Mouse (Mus musculus): ENCODE data around the gene Qsox1. TPM values are rescaled to one million over a fixed set of nuclear protein-coding genes. Genes with fewer than 3 reads are reported as not detected.
A peak's percentile ranks its signal among the peaks of the same experiment; 100 is the strongest.

Qsox1 gene
- polyA plus RNA-seq, 1 experiment from 2014 or later = 26.3 TPM

- H3K9me3 ChIP-seq (ENCODE audit: control insufficient read depth, low read length) = no peaks in the 10 kb centered on the region
- no peak overlapping the region for H3K4me2 ChIP-seq
- no peaks in the 10 kb centered on the region for H3K27me3 ChIP-seq (replicated peaks; ENCODE audit: control insufficient read depth, insufficient read depth, low read length)
- no peak for ATAC-seq (replicated peaks; ENCODE audit: low FRiP score)
- H3K4me3 ChIP-seq (ENCODE audit: low read depth, low read length) = no peak overlapping the region
- DNase-seq (ENCODE audit: low spot score) = no peak
- no peak overlapping the region for H3K27ac ChIP-seq (ENCODE audit: low read depth, low read length)
- no peak overlapping the region for H3K9ac ChIP-seq (ENCODE audit: low read depth, low read length)
- peaks cover 10% of the 10 kb centered on the region; the same call in 1 of the 2 replicates for H3K36me3 ChIP-seq (ENCODE audit: control insufficient read depth, insufficient read depth, low read length)
- H3K4me1 ChIP-seq (replicated peaks; ENCODE audit: control insufficient read depth, insufficient read depth, low read length) = peaks cover 5% of the 10 kb centered on the region; the same call in 1 of the 2 replicates
- WGBS = 81% methylated on average over 6 of the region's 6 CpGs
Measured at GRCm38 (mm10) chr1:155794855-155795254, 17.8 kb downstream of the Qsox1 start.

GRCm38 (mm10) chr1:155791919-155792318 is 20.8 kb downstream of the Qsox1 start:
- 61% methylated on average over 5 of the region's 5 CpGs for WGBS
- H3K36me3 ChIP-seq (ENCODE audit: control insufficient read depth, insufficient read depth, low read length) = peaks cover 12% of the 10 kb centered on the region
- ATAC-seq (replicated peaks; ENCODE audit: low FRiP score) = 0 out of 2 replicates have a peak, but pooled peaks have one; percentile 35

GRCm38 (mm10) chr1:155790111-155790974 is 22.3 kb downstream of the Qsox1 start:
- Histone ChIP-seq H3K27me3 (replicated peaks; ENCODE audit: control insufficient read depth, insufficient read depth, low read length) (no peaks in the 10 kb centered on the region), H3K4me1 (replicated peaks; ENCODE audit: control insufficient read depth, insufficient read depth, low read length) (no peaks in the 10 kb centered on the region), H3K36me3 (ENCODE audit: control insufficient read depth, insufficient read depth, low read length) (peaks cover 18% of the 10 kb centered on the region), H3K27ac (ENCODE audit: low read depth, low read length) (no peak overlapping the region), H3K4me2 (no peak overlapping the region), H3K9me3 (ENCODE audit: control insufficient read depth, low read length) (no peaks in the 10 kb centered on the region), H3K9ac (ENCODE audit: low read depth, low read length) (no peak overlapping the region), H3K4me3 (ENCODE audit: low read depth, low read length) (no peak overlapping the region)
- DNase-seq (ENCODE audit: low spot score) (no peak), ATAC-seq (replicated peaks; ENCODE audit: low FRiP score) (no peak)
- WGBS = 76% methylated on average over 16 of the region's 16 CpGs

More at GRCm38 (mm10) chr1:155791919-155792318, 20.8 kb downstream of the Qsox1 start:
- no peak overlapping the region for H3K9ac ChIP-seq (ENCODE audit: low read depth, low read length)
- H3K27me3 ChIP-seq (replicated peaks; ENCODE audit: control insufficient read depth, insufficient read depth, low read length) = no peaks in the 10 kb centered on the region
- DNase-seq (ENCODE audit: low spot score) = no peak
- H3K4me2 ChIP-seq = no peak overlapping the region
- H3K9me3 ChIP-seq (ENCODE audit: control insufficient read depth, low read length) = no peaks in the 10 kb centered on the region
- peaks cover 3% of the 10 kb centered on the region; the same call in 1 of the 2 replicates for H3K4me1 ChIP-seq (replicated peaks; ENCODE audit: control insufficient read depth, insufficient read depth, low read length)
- H3K4me3 ChIP-seq (ENCODE audit: low read depth, low read length) = no peak overlapping the region
- H3K27ac ChIP-seq (ENCODE audit: low read depth, low read length) = no peak overlapping the region

GRCm38 (mm10) chr1:155785886-155786285 is 26.8 kb downstream of the Qsox1 start:
- Histone ChIP-seq H3K27me3 (replicated peaks; ENCODE audit: control insufficient read depth, insufficient read depth, low read length) (no peaks in the 10 kb centered on the region), H3K9me3 (ENCODE audit: control insufficient read depth, low read length) (no peaks in the 10 kb centered on the region), H3K4me2 (no peak overlapping the region), H3K27ac (ENCODE audit: low read depth, low read length) (no peak overlapping the region), H3K36me3 (ENCODE audit: control insufficient read depth, insufficient read depth, low read length) (peaks cover 15% of the 10 kb centered on the region), H3K4me1 (replicated peaks; ENCODE audit: control insufficient read depth, insufficient read depth, low read length) (peaks cover 8% of the 10 kb centered on the region), H3K4me3 (ENCODE audit: low read depth, low read length) (no peak overlapping the region), H3K9ac (ENCODE audit: low read depth, low read length) (no peak overlapping the region)
- WGBS = 73% methylated on average over 7 of the region's 7 CpGs
- ATAC-seq (replicated peaks; ENCODE audit: low FRiP score) = no peak
- no peak for DNase-seq (ENCODE audit: low spot score)

- peak; percentile 47 for DNase-seq (ENCODE audit: low spot score)
- 28% methylated on average over 19 of the region's 19 CpGs for WGBS
- H3K36me3 ChIP-seq (ENCODE audit: control insufficient read depth, insufficient read depth, low read length) = peaks cover 13% of the 10 kb centered on the region
- peak overlapping the region; percentile 47 for H3K4me2 ChIP-seq
- no peak overlapping the region for H3K27ac ChIP-seq (ENCODE audit: low read depth, low read length)
- H3K9ac ChIP-seq (ENCODE audit: low read depth, low read length) = no peak overlapping the region
- H3K27me3 ChIP-seq (replicated peaks; ENCODE audit: control insufficient read depth, insufficient read depth, low read length) = no peaks in the 10 kb centered on the region
- peaks cover 8% of the 10 kb centered on the region for H3K4me1 ChIP-seq (replicated peaks; ENCODE audit: control insufficient read depth, insufficient read depth, low read length)
- no peak for ATAC-seq (replicated peaks; ENCODE audit: low FRiP score)
- H3K9me3 ChIP-seq (ENCODE audit: control insufficient read depth, low read length) = no peaks in the 10 kb centered on the region
- no peak overlapping the region for H3K4me3 ChIP-seq (ENCODE audit: low read depth, low read length)
Measured at GRCm38 (mm10) chr1:155784343-155785205, 28.1 kb downstream of the Qsox1 start.

- Histone ChIP-seq H3K9ac (ENCODE audit: low read depth, low read length) (no peak overlapping the region), H3K27me3 (replicated peaks; ENCODE audit: control insufficient read depth, insufficient read depth, low read length) (no peaks in the 10 kb centered on the region), H3K4me1 (replicated peaks; ENCODE audit: control insufficient read depth, insufficient read depth, low read length) (peaks cover 11% of the 10 kb centered on the region), H3K4me3 (ENCODE audit: low read depth, low read length) (no peak overlapping the region), H3K36me3 (ENCODE audit: control insufficient read depth, insufficient read depth, low read length) (peaks cover 10% of the 10 kb centered on the region), H3K27ac (ENCODE audit: low read depth, low read length) (no peak overlapping the region), H3K9me3 (ENCODE audit: control insufficient read depth, low read length) (no peaks in the 10 kb centered on the region), H3K4me2 (no peak overlapping the region)
- WGBS = 60% methylated on average over 5 of the region's 5 CpGs
- DNase-seq (ENCODE audit: low spot score) (no peak), ATAC-seq (replicated peaks; ENCODE audit: low FRiP score) (no peak)
Measured at GRCm38 (mm10) chr1:155782382-155782781, 30.3 kb downstream of the Qsox1 start.

GRCm38 (mm10) chr1:155777641-155778625 is 34.8 kb downstream of the Qsox1 start:
- Histone ChIP-seq H3K27me3 (replicated peaks; ENCODE audit: control insufficient read depth, insufficient read depth, low read length) (no peaks in the 10 kb centered on the region), H3K4me2 (no peak overlapping the region), H3K4me3 (ENCODE audit: low read depth, low read length) (no peak overlapping the region), H3K27ac (ENCODE audit: low read depth, low read length) (no peak overlapping the region), H3K9ac (ENCODE audit: low read depth, low read length) (no peak overlapping the region), H3K36me3 (ENCODE audit: control insufficient read depth, insufficient read depth, low read length) (peaks cover 3% of the 10 kb centered on the region), H3K4me1 (replicated peaks; ENCODE audit: control insufficient read depth, insufficient read depth, low read length) (0 out of 2 replicates have a peak, but pooled peaks cover 3% of the 10 kb centered on the region), H3K9me3 (ENCODE audit: control insufficient read depth, low read length) (no peaks in the 10 kb centered on the region)
- DNase-seq (ENCODE audit: low spot score) (no peak), ATAC-seq (replicated peaks; ENCODE audit: low FRiP score) (0 out of 2 replicates have a peak, but pooled peaks have one; percentile 44)
- WGBS = 60% methylated on average over 14 of the region's 14 CpGs

GRCm38 (mm10) chr1:155759167-155759566 is 53.5 kb downstream of the Qsox1 start:
- no peaks in the 10 kb centered on the region for H3K4me1 ChIP-seq (replicated peaks; ENCODE audit: control insufficient read depth, insufficient read depth, low read length)
- no peak overlapping the region for H3K27ac ChIP-seq (ENCODE audit: low read depth, low read length)
- no peak overlapping the region for H3K4me3 ChIP-seq (ENCODE audit: low read depth, low read length)
- H3K36me3 ChIP-seq (ENCODE audit: control insufficient read depth, insufficient read depth, low read length) = no peaks in the 10 kb centered on the region
- DNase-seq (ENCODE audit: low spot score) (no peak), ATAC-seq (replicated peaks; ENCODE audit: low FRiP score) (no peak)
- no peak overlapping the region for H3K4me2 ChIP-seq
- H3K9me3 ChIP-seq (ENCODE audit: control insufficient read depth, low read length) = no peaks in the 10 kb centered on the region
- no peaks in the 10 kb centered on the region for H3K27me3 ChIP-seq (replicated peaks; ENCODE audit: control insufficient read depth, insufficient read depth, low read length)
- 76% methylated on average over 12 of the region's 12 CpGs for WGBS
- no peak overlapping the region for H3K9ac ChIP-seq (ENCODE audit: low read depth, low read length)

Measured in liver, embryonic 11.5 days (tissue).